Mouse (Mus musculus): ENCODE measurements around the gene Gmfg.

Gmfg gene

GRCm38 (mm10) chr7:28437964-28438363 lies 717 bp downstream of the Gmfg start:
- DNase-seq (ENCODE audit: low spot score), result no peak

- no peak for DNase-seq (ENCODE audit: low spot score)
These were observed 1.5 kb downstream of the Gmfg start for GRCm38 (mm10) chr7:28438771-28439170.

GRCm38 (mm10) chr7:28440739-28441138 lies 3.5 kb downstream of the Gmfg start:
- no peak for DNase-seq (ENCODE audit: low spot score)

- no peak for DNase-seq (ENCODE audit: low spot score)
These were observed 4.7 kb downstream of the Gmfg start for GRCm38 (mm10) chr7:28441776-28442485.

- no peak for DNase-seq (ENCODE audit: low spot score)
These were observed 5.4 kb downstream of the Gmfg start for GRCm38 (mm10) chr7:28442688-28443087.

- DNase-seq (ENCODE audit: low spot score), result no peak
These were observed 7.2 kb downstream of the Gmfg start for GRCm38 (mm10) chr7:28444344-28444974.

- DNase-seq (ENCODE audit: low spot score), result peak; percentile 83
These were observed 9.2 kb downstream of the Gmfg start for GRCm38 (mm10) chr7:28446446-28446845.

GRCm38 (mm10) chr7:28447101-28447830 lies 10.0 kb downstream of the Gmfg start:
- no peak for DNase-seq (ENCODE audit: low spot score)

GRCm38 (mm10) chr7:28447865-28448820 lies 10.9 kb downstream of the Gmfg start:
- DNase-seq (ENCODE audit: low spot score), result no peak

GRCm38 (mm10) chr7:28451531-28452360 lies 14.5 kb downstream of the Gmfg start, which contains the start of gene Lrfn1:
Gene Lrfn1, plus strand, starts transcription at chr7:28451980.
- no peak for DNase-seq (ENCODE audit: low spot score)

GRCm38 (mm10) chr7:28452361-28453005 lies 15.2 kb downstream of the Gmfg start:
- DNase-seq (ENCODE audit: low spot score), result no peak

GRCm38 (mm10) chr7:28460361-28460760 lies 23.1 kb downstream of the Gmfg start:
- DNase-seq (ENCODE audit: low spot score), result no peak

- no peak for DNase-seq (ENCODE audit: low spot score)
These were observed 25.5 kb downstream of the Gmfg start for GRCm38 (mm10) chr7:28462769-28463168.

- DNase-seq (ENCODE audit: low spot score), result peak; percentile 86
These were observed 27.4 kb downstream of the Gmfg start for GRCm38 (mm10) chr7:28464416-28465212.

GRCm38 (mm10) chr7:28466721-28467212 lies 29.5 kb downstream of the Gmfg start:
- DNase-seq (ENCODE audit: low spot score), result no peak

GRCm38 (mm10) chr7:28467213-28467751 lies 30.0 kb downstream of the Gmfg start:
- DNase-seq (ENCODE audit: low spot score), result peak; percentile 71

- no peak for DNase-seq (ENCODE audit: low spot score)
These were observed 38.9 kb downstream of the Gmfg start for GRCm38 (mm10) chr7:28476191-28476590.

GRCm38 (mm10) chr7:28477363-28477762 lies 40.1 kb downstream of the Gmfg start:
- no peak for DNase-seq (ENCODE audit: low spot score)

GRCm38 (mm10) chr7:28478854-28479253 lies 41.6 kb downstream of the Gmfg start:
- peak; percentile 9 for DNase-seq (ENCODE audit: low spot score)

Measured in urinary bladder, postnatal 14 days (tissue).